Mouse (Mus musculus) heart, embryonic 13.5 days (tissue): ENCODE measurements around the gene Cps1. TPM values are rescaled to one million over a fixed set of nuclear protein-coding genes. Genes with fewer than 3 reads are reported as not detected.

Experiments used
- ATAC-seq: fragments of 200-750 bp; cut with Nextera tagmentation; 2 replicates; pipeline ENCODE4 v1.8.0; 2017; ENCODE audit warnings: moderate TSS enrichment; ENCODE audit not compliant: insufficient number of reproducible peaks, low FRiP score, low TSS enrichment; ENCODE audit errors: extremely low read depth
- H3K27ac ChIP-seq: fragments of 300-500 bp; sonication (generic); replicated peaks from 2 replicates; pipeline ENCODE4 v1.5.1; 2015; ENCODE audit warnings: moderate library complexity, mild to moderate bottlenecking, inconsistent platforms
- H3K27me3 ChIP-seq: fragments of 300-500 bp; sonication (generic); replicated peaks from 2 replicates; pipeline ENCODE4 v1.6.1; 2015; ENCODE audit warnings: mild to moderate bottlenecking, inconsistent platforms
- H3K36me3 ChIP-seq: fragments of 300-500 bp; sonication (generic); 2 replicates; pipeline ENCODE4 v1.6.1; 2015; ENCODE audit warnings: mild to moderate bottlenecking, inconsistent platforms
- H3K4me1 ChIP-seq: fragments of 300-500 bp; sonication (generic); 2 replicates; pipeline ENCODE4 v1.6.1; 2015; ENCODE audit warnings: inconsistent platforms
- H3K4me2 ChIP-seq: fragments of 300-500 bp; sonication (generic); 2 replicates; pipeline ENCODE4 v1.6.1; 2015; ENCODE audit warnings: inconsistent platforms, mild to moderate bottlenecking, moderate library complexity
- H3K4me3 ChIP-seq: fragments of 300-500 bp; sonication (generic); 2 replicates; pipeline ENCODE4 v1.5.1; 2015; ENCODE audit warnings: moderate library complexity, mild to moderate bottlenecking, inconsistent platforms
- H3K9ac ChIP-seq: fragments of 300-500 bp; sonication (generic); 2 replicates; pipeline ENCODE4 v1.6.1; 2015; ENCODE audit warnings: inconsistent platforms, mild to moderate bottlenecking, moderate library complexity
- H3K9me3 ChIP-seq: fragments of 300-500 bp; sonication (generic); 2 replicates; pipeline ENCODE4 v1.6.1; 2016; ENCODE audit warnings: inconsistent platforms
- WGBS: fragments of 180-500 bp; shearing (Covaris S2); methylation state at CpG from one replicate; pipeline ENCODE4 v1.1.7; 2015; ENCODE audit warnings: mixed read lengths; 5-methylcytosine and 5-hydroxymethylcytosine counted together
- polyA plus RNA-seq: library from polyadenylated mRNA; unstranded; fragments of >200 nt; fragmentation: Nextera tagmentation; extraction: Ambion mirVana; gene quantifications from 2 replicates; pipeline ENCODE4 v1.2.1, GENCODE M21; 2015

Cps1 gene
- polyA plus RNA-seq, 1 experiment from 2014 or later = 0.16 TPM

GRCm38 (mm10) chr1:67125433-67125832 is 2.6 kb downstream of the Cps1 start:
- no peak overlapping the region for H3K27ac ChIP-seq
- 80% methylated on average over 2 of the region's 2 CpGs for WGBS
- no peaks in the 10 kb centered on the region for H3K9me3 ChIP-seq
- H3K9ac ChIP-seq = no peak overlapping the region
- no peaks in the 10 kb centered on the region for H3K4me1 ChIP-seq
- no peak for ATAC-seq
- no peak overlapping the region for H3K4me2 ChIP-seq
- H3K4me3 ChIP-seq = no peak overlapping the region
- no peaks in the 10 kb centered on the region for H3K36me3 ChIP-seq
- H3K27me3 ChIP-seq = no peaks in the 10 kb centered on the region

- Histone ChIP-seq H3K4me2 (peak overlapping the region; percentile 57), H3K9ac (no peak overlapping the region), H3K36me3 (no peaks in the 10 kb centered on the region), H3K4me3 (no peak overlapping the region), H3K27me3 (no peaks in the 10 kb centered on the region), H3K4me1 (no peaks in the 10 kb centered on the region), H3K9me3 (no peaks in the 10 kb centered on the region), H3K27ac (no peak overlapping the region)
- no peak for ATAC-seq
- WGBS = 9% methylated on average over 8 of the region's 8 CpGs
Observed at GRCm38 (mm10) chr1:67143939-67144338, 21.1 kb downstream of the Cps1 start.

DNA sequence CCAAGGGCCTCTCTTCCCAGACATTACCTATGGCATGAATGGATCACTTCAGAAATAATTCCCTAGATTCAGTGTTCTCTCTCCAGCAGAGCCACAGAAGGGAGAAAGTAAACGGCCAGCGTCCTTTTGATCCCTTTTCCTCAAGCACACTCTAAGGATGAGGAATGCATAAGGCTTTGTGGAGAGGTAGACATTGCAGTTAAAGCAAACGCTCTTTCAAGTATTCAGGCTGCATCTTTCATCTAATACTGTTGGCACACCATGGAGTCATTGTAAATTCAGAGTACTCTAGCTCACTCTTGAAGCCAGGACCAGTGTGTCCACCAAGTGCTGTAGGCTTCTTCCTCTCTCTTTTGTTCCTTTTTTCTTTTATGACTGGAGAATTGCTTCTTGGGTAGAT is 28.4 kb downstream of the Cps1 start:
- Histone ChIP-seq H3K36me3 (no peaks in the 10 kb centered on the region), H3K9ac (no peak overlapping the region), H3K4me1 (no peaks in the 10 kb centered on the region), H3K9me3 (peaks cover 7% of the 10 kb centered on the region), H3K4me2 (no peak overlapping the region), H3K27me3 (no peaks in the 10 kb centered on the region), H3K27ac (no peak overlapping the region), H3K4me3 (no peak overlapping the region)
- ATAC-seq = no peak
- 73% methylated on average over 3 of the region's 3 CpGs for WGBS

- H3K36me3 ChIP-seq = no peaks in the 10 kb centered on the region
- no peak for ATAC-seq
- no peak overlapping the region for H3K4me3 ChIP-seq
- H3K9ac ChIP-seq = no peak overlapping the region
- no peaks in the 10 kb centered on the region for H3K9me3 ChIP-seq
- H3K4me2 ChIP-seq = no peak overlapping the region
- no peak overlapping the region for H3K27ac ChIP-seq
- 65% methylated on average over 4 of the region's 4 CpGs for WGBS
- H3K27me3 ChIP-seq = no peaks in the 10 kb centered on the region
- no peaks in the 10 kb centered on the region for H3K4me1 ChIP-seq
Observed at GRCm38 (mm10) chr1:67167283-67167682, 44.5 kb downstream of the Cps1 start.

- H3K27ac ChIP-seq = no peak overlapping the region
- no peak overlapping the region for H3K4me2 ChIP-seq
- H3K9me3 ChIP-seq = no peaks in the 10 kb centered on the region
- 11% methylated on average over 7 of the region's 7 CpGs for WGBS
- H3K4me1 ChIP-seq = no peaks in the 10 kb centered on the region
- no peak for ATAC-seq
- no peak overlapping the region for H3K9ac ChIP-seq
- H3K27me3 ChIP-seq = no peaks in the 10 kb centered on the region
- H3K36me3 ChIP-seq = no peaks in the 10 kb centered on the region
- H3K4me3 ChIP-seq = no peak overlapping the region
Observed at GRCm38 (mm10) chr1:67181165-67181564, 58.3 kb downstream of the Cps1 start.

GRCm38 (mm10) chr1:67182201-67182600 is 59.4 kb downstream of the Cps1 start:
- 74% methylated on average over 7 of the region's 7 CpGs for WGBS
- no peak for ATAC-seq

DNA sequence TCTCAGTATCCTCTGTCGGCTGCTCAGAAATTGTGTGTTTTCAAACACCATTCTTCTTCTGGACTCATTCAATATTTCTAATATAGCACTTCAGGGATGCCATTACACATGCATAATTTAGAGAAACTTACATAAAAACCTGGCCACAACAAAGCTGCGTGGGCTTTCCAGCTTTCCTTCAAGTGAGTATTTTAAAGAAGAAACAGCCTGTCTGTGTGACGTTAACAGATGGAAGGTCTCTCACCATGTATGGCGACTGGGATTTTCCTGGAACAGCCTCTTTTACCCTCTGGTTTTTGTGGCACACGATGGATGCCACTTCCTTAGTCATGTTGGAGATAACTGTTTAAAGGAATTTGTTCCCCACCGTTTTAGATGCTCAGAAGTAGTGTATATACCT is 60.7 kb downstream of the Cps1 start:
- no peaks in the 10 kb centered on the region for H3K4me1 ChIP-seq
- H3K27me3 ChIP-seq = no peaks in the 10 kb centered on the region
- WGBS = 69% methylated on average over 6 of the region's 6 CpGs

More at GRCm38 (mm10) chr1:67182201-67182600, 59.4 kb downstream of the Cps1 start:
- no peak overlapping the region for H3K27ac ChIP-seq
- no peaks in the 10 kb centered on the region for H3K9me3 ChIP-seq
- H3K9ac ChIP-seq = no peak overlapping the region
- no peak overlapping the region for H3K4me2 ChIP-seq
- no peaks in the 10 kb centered on the region for H3K4me1 ChIP-seq
- H3K27me3 ChIP-seq = no peaks in the 10 kb centered on the region
- no peaks in the 10 kb centered on the region for H3K36me3 ChIP-seq
- no peak overlapping the region for H3K4me3 ChIP-seq

DNA sequence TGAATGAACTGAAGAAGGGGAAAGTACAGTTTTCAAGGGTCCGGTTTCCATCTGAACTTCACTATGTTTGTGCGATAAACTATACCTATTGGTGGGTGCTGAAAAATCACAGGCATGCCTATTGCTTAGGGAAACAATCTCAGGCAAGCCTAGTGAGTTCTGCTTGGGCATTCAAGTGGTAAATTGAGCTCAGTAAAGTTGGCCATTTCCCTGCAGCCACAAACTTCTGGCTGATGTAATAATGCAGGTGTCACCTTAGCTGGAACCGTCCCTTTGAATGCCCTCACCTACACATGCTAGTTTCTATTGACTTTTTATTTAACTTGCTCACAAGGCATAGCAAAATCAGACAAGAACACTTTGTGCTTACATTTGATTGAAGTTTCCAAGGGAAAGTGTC is 61.3 kb downstream of the Cps1 start:
- ATAC-seq = no peak
- Histone ChIP-seq H3K4me3 (no peak overlapping the region), H3K9ac (no peak overlapping the region), H3K27ac (no peak overlapping the region), H3K9me3 (no peaks in the 10 kb centered on the region), H3K36me3 (no peaks in the 10 kb centered on the region), H3K4me2 (no peak overlapping the region), H3K27me3 (no peaks in the 10 kb centered on the region), H3K4me1 (no peaks in the 10 kb centered on the region)
- WGBS = 84% methylated on average over 3 of the region's 3 CpGs

More for the DNA sequence above, 60.7 kb downstream of the Cps1 start:
- no peaks in the 10 kb centered on the region for H3K9me3 ChIP-seq
- H3K4me2 ChIP-seq = no peak overlapping the region
- H3K36me3 ChIP-seq = no peaks in the 10 kb centered on the region
- no peak for ATAC-seq
- no peak overlapping the region for H3K4me3 ChIP-seq
- no peak overlapping the region for H3K27ac ChIP-seq
- H3K9ac ChIP-seq = no peak overlapping the region

GRCm38 (mm10) chr1:67197335-67197734 is 74.5 kb downstream of the Cps1 start:
- Histone ChIP-seq H3K4me2 (no peak overlapping the region), H3K36me3 (no peaks in the 10 kb centered on the region), H3K4me1 (no peaks in the 10 kb centered on the region), H3K27me3 (no peaks in the 10 kb centered on the region), H3K9ac (no peak overlapping the region), H3K4me3 (no peak overlapping the region), H3K9me3 (no peaks in the 10 kb centered on the region), H3K27ac (no peak overlapping the region)
- ATAC-seq = no peak
- WGBS = 75% methylated on average over 2 of the region's 2 CpGs

GRCm38 (mm10) chr1:67218339-67218944 is 95.6 kb downstream of the Cps1 start:
- no peaks in the 10 kb centered on the region for H3K27me3 ChIP-seq
- no peaks in the 10 kb centered on the region for H3K36me3 ChIP-seq
- H3K27ac ChIP-seq = no peak overlapping the region
- no peak overlapping the region for H3K4me3 ChIP-seq
- no peak for ATAC-seq
- no peak overlapping the region for H3K4me2 ChIP-seq
- WGBS = 27% methylated on average over 2 of the region's 2 CpGs
- no peaks in the 10 kb centered on the region for H3K9me3 ChIP-seq
- H3K9ac ChIP-seq = no peak overlapping the region
- H3K4me1 ChIP-seq = no peaks in the 10 kb centered on the region

DNA sequence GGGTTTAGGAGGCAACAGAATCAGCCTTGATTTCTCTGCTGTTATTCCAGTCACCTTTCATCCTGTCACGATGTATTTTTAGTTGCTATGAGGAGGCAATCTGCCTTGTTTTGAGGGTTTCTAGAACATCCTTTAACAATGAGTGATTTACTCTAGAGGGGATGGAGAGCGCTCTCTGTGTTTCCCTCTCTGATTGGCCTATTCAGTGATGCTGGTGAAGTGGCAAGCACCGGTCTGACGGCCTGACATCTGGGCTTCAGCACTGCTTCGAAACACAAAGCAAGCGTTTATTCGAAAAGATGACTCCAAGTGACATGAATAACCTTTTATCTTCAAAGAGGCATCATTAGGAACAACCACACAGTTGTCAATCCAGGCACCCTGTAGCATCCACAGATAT is 100.8 kb downstream of the Cps1 start:
- Histone ChIP-seq H3K4me3 (no peak overlapping the region), H3K4me2 (no peak overlapping the region), H3K27ac (no peak overlapping the region), H3K9me3 (no peaks in the 10 kb centered on the region), H3K36me3 (no peaks in the 10 kb centered on the region), H3K27me3 (no peaks in the 10 kb centered on the region), H3K4me1 (no peaks in the 10 kb centered on the region), H3K9ac (no peak overlapping the region)
- no peak for ATAC-seq
- 66% methylated on average over 7 of the region's 7 CpGs for WGBS

DNA sequence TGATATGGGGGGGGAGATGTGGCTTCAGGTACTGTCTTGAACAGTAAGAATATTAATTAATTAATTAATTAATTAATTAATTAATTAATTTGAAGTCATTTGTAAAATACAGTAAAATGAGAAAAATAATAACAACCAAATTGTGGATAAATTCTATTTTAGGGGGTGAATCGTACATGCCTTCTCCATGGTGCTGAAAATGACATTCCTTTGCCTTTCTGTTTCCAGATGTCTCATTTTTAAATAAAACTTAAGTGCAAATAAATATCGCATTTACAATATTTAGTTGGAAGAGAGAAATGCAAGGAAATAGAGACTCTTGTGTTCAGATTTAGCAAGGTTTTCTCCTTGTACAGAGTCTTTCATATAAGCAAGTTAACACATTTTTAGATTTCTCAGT is 112.0 kb downstream of the Cps1 start:
- no peaks in the 10 kb centered on the region for H3K9me3 ChIP-seq
- H3K36me3 ChIP-seq = no peaks in the 10 kb centered on the region
- 59% methylated on average over 2 of the region's 2 CpGs for WGBS
- no peak overlapping the region for H3K4me3 ChIP-seq
- H3K4me1 ChIP-seq = no peaks in the 10 kb centered on the region
- H3K4me2 ChIP-seq = no peak overlapping the region
- no peaks in the 10 kb centered on the region for H3K27me3 ChIP-seq
- ATAC-seq = no peak
- no peak overlapping the region for H3K9ac ChIP-seq
- H3K27ac ChIP-seq = no peak overlapping the region
